Mouse (Mus musculus) kidney, embryonic 16.5 days (tissue): ENCODE measurements around the gene Fam210b. TPM values are rescaled to one million over a fixed set of nuclear protein-coding genes. Genes with fewer than 3 reads are reported as not detected.

Experiments used
- ATAC-seq: fragments of 200-750 bp; cut with Nextera tagmentation; 2 replicates; pipeline ENCODE4 v1.8.0; 2017; ENCODE audit warnings: moderate TSS enrichment; ENCODE audit not compliant: low FRiP score, low TSS enrichment
- H3K27ac ChIP-seq: fragments of 300-500 bp; sonication (generic); 2 replicates; pipeline ENCODE4 v1.5.1; 2014; ENCODE audit warnings: low read length
- H3K27me3 ChIP-seq: fragments of 300-500 bp; sonication (generic); 2 replicates; pipeline ENCODE4 v1.6.1; 2014; ENCODE audit warnings: low read length, control low read depth, mixed read lengths; ENCODE audit not compliant: insufficient read depth
- H3K36me3 ChIP-seq: fragments of 300-500 bp; sonication (generic); 2 replicates; pipeline ENCODE4 v1.6.1; 2014; ENCODE audit warnings: low read length, control low read depth, mixed read lengths; ENCODE audit not compliant: insufficient read depth
- H3K4me1 ChIP-seq: fragments of 300-500 bp; sonication (generic); 2 replicates; pipeline ENCODE4 v1.6.1; 2014; ENCODE audit warnings: low read length, control low read depth, mixed read lengths; ENCODE audit not compliant: insufficient read depth
- H3K4me2 ChIP-seq: fragments of 300-500 bp; sonication (generic); replicated peaks from 2 replicates; pipeline ENCODE4 v1.6.1; 2014; ENCODE audit warnings: low read depth, low read length
- H3K4me3 ChIP-seq: fragments of 300-500 bp; sonication (generic); 2 replicates; pipeline ENCODE4 v1.5.1; 2014; ENCODE audit warnings: mild to moderate bottlenecking, low read length
- H3K9ac ChIP-seq: fragments of 300-500 bp; sonication (generic); replicated peaks from 2 replicates; pipeline ENCODE4 v1.6.1; 2014; ENCODE audit warnings: low read length
- H3K9me3 ChIP-seq: fragments of 300-500 bp; sonication (generic); 2 replicates; pipeline ENCODE4 v1.6.1; 2016; ENCODE audit warnings: low read length, control low read depth
- WGBS: fragments of 180-500 bp; shearing (Covaris S2); extraction: QIAGEN DNeasy Blood & Tissue Kit; methylation state at CpG from one replicate; pipeline ENCODE4 v1.1.7; 2014; 5-methylcytosine and 5-hydroxymethylcytosine counted together
- polyA plus RNA-seq: library from polyadenylated mRNA; unstranded; fragments of >200 nt; fragmentation: Nextera tagmentation; extraction: Ambion mirVana; gene quantifications from 2 replicates; pipeline ENCODE4 v1.2.1, GENCODE M21; 2015

Fam210b gene
- polyA plus RNA-seq, 1 experiment from 2014 or later, result 12.0 TPM

- H3K27me3 ChIP-seq, result no peaks in the 10 kb centered on the region
- peaks cover 9% of the 10 kb centered on the region for H3K4me1 ChIP-seq
- H3K4me2 ChIP-seq, result no peak overlapping the region
- 97% methylated on average over 4 of the region's 4 CpGs for WGBS
- no peak overlapping the region for H3K27ac ChIP-seq
- no peaks in the 10 kb centered on the region for H3K9me3 ChIP-seq
- H3K36me3 ChIP-seq, result peaks cover 84% of the 10 kb centered on the region
- no peak overlapping the region for H3K4me3 ChIP-seq
- no peak for ATAC-seq
- no peak overlapping the region for H3K9ac ChIP-seq
These were observed 31.2 kb downstream of the Fam210b start for GRCm38 (mm10) chr2:172376551-172376950.

- ATAC-seq, result no peak
- Histone ChIP-seq H3K27me3 (no peaks in the 10 kb centered on the region), H3K36me3 (peaks cover 89% of the 10 kb centered on the region), H3K9me3 (no peaks in the 10 kb centered on the region), H3K4me3 (no peak overlapping the region), H3K27ac (no peak overlapping the region), H3K4me1 (peaks cover 4% of the 10 kb centered on the region), H3K9ac (no peak overlapping the region), H3K4me2 (no peak overlapping the region)
- 71% methylated on average over 5 of the region's 5 CpGs for WGBS
These were observed 31.7 kb downstream of the Fam210b start for GRCm38 (mm10) chr2:172376999-172377515.

- Histone ChIP-seq H3K9ac (no peak overlapping the region), H3K4me3 (no peak overlapping the region), H3K27ac (no peak overlapping the region), H3K4me2 (no peak overlapping the region), H3K9me3 (no peaks in the 10 kb centered on the region), H3K36me3 (peaks cover 88% of the 10 kb centered on the region), H3K4me1 (no peaks in the 10 kb centered on the region), H3K27me3 (no peaks in the 10 kb centered on the region)
- no peak for ATAC-seq
- 70% methylated on average over 7 of the region's 7 CpGs for WGBS
These were observed 33.0 kb downstream of the Fam210b start for GRCm38 (mm10) chr2:172378332-172378731.

- no peak overlapping the region for H3K9ac ChIP-seq
- H3K4me1 ChIP-seq, result no peaks in the 10 kb centered on the region
- no peaks in the 10 kb centered on the region for H3K27me3 ChIP-seq
- 94% methylated on average over 17 of the region's 17 CpGs for WGBS
- no peak overlapping the region for H3K4me2 ChIP-seq
- ATAC-seq, result no peak
- no peaks in the 10 kb centered on the region for H3K9me3 ChIP-seq
- H3K4me3 ChIP-seq, result no peak overlapping the region
- H3K36me3 ChIP-seq, result peaks cover 71% of the 10 kb centered on the region
- no peak overlapping the region for H3K27ac ChIP-seq
These were observed 35.1 kb downstream of the Fam210b start for GRCm38 (mm10) chr2:172380513-172380912.

GRCm38 (mm10) chr2:172381341-172381740 lies 36.0 kb downstream of the Fam210b start:
- H3K36me3 ChIP-seq, result peaks cover 63% of the 10 kb centered on the region
- H3K27me3 ChIP-seq, result no peaks in the 10 kb centered on the region
- H3K4me1 ChIP-seq, result no peaks in the 10 kb centered on the region
- H3K27ac ChIP-seq, result no peak overlapping the region
- no peak overlapping the region for H3K9ac ChIP-seq
- WGBS, result 94% methylated on average over 11 of the region's 11 CpGs
- no peaks in the 10 kb centered on the region for H3K9me3 ChIP-seq
- H3K4me2 ChIP-seq, result no peak overlapping the region
- ATAC-seq, result no peak
- H3K4me3 ChIP-seq, result no peak overlapping the region

GRCm38 (mm10) chr2:172381898-172382297 lies 36.5 kb downstream of the Fam210b start:
- H3K4me3 ChIP-seq, result no peak overlapping the region
- H3K9me3 ChIP-seq, result no peaks in the 10 kb centered on the region
- no peak for ATAC-seq
- H3K4me1 ChIP-seq, result no peaks in the 10 kb centered on the region
- no peak overlapping the region for H3K27ac ChIP-seq
- no peak overlapping the region for H3K4me2 ChIP-seq
- H3K27me3 ChIP-seq, result no peaks in the 10 kb centered on the region
- H3K36me3 ChIP-seq, result peaks cover 59% of the 10 kb centered on the region
- 86% methylated on average over 12 of the region's 12 CpGs for WGBS
- no peak overlapping the region for H3K9ac ChIP-seq

- no peak for ATAC-seq
- no peak overlapping the region for H3K27ac ChIP-seq
- no peak overlapping the region for H3K4me2 ChIP-seq
- H3K36me3 ChIP-seq, result peaks cover 32% of the 10 kb centered on the region
- no peaks in the 10 kb centered on the region for H3K4me1 ChIP-seq
- H3K9ac ChIP-seq, result no peak overlapping the region
- H3K4me3 ChIP-seq, result no peak overlapping the region
- no peaks in the 10 kb centered on the region for H3K27me3 ChIP-seq
- WGBS, result 88% methylated on average over 3 of the region's 3 CpGs
- H3K9me3 ChIP-seq, result no peaks in the 10 kb centered on the region
These were observed 39.4 kb downstream of the Fam210b start for GRCm38 (mm10) chr2:172384715-172385114.

- H3K9ac ChIP-seq, result no peak overlapping the region
- no peak overlapping the region for H3K4me2 ChIP-seq
- ATAC-seq, result no peak
- no peak overlapping the region for H3K4me3 ChIP-seq
- no peak overlapping the region for H3K27ac ChIP-seq
- WGBS, result 23% methylated on average over 6 of the region's 6 CpGs
- no peaks in the 10 kb centered on the region for H3K9me3 ChIP-seq
- no peaks in the 10 kb centered on the region for H3K36me3 ChIP-seq
- no peaks in the 10 kb centered on the region for H3K27me3 ChIP-seq
- H3K4me1 ChIP-seq, result no peaks in the 10 kb centered on the region
These were observed 45.0 kb downstream of the Fam210b start for GRCm38 (mm10) chr2:172390341-172390740.

GRCm38 (mm10) chr2:172392041-172392521 lies 46.7 kb downstream of the Fam210b start:
- WGBS, result 66% methylated on average over 10 of the region's 10 CpGs
- Histone ChIP-seq H3K9me3 (no peaks in the 10 kb centered on the region), H3K27me3 (no peaks in the 10 kb centered on the region), H3K27ac (no peak overlapping the region), H3K4me2 (no peak overlapping the region), H3K4me1 (no peaks in the 10 kb centered on the region), H3K9ac (no peak overlapping the region), H3K36me3 (no peaks in the 10 kb centered on the region), H3K4me3 (no peak overlapping the region)
- no peak for ATAC-seq

- Histone ChIP-seq H3K9ac (no peak within 1 kb of the TSS), H3K27ac (no peak within 1 kb of the TSS), H3K36me3 (no peaks in the 10 kb centered on the region), H3K9me3 (no peaks in the 10 kb centered on the region), H3K4me1 (no peaks in the 10 kb centered on the region), H3K4me2 (no peak within 1 kb of the TSS), H3K4me3 (no peak within 1 kb of the TSS), H3K27me3 (no peaks in the 10 kb centered on the region)
- ATAC-seq, result no peak
- 38% methylated on average over 13 of the region's 13 CpGs for WGBS
These were observed 48.2 kb downstream of the Fam210b start, which contains the start of gene Cass4 for GRCm38 (mm10) chr2:172393391-172394051. Cass4 (plus strand) TSS chr2:172393794.
